Mouse (Mus musculus) MEL (cell line): ENCODE measurements at regions not wholly inside any gene's neighbourhood (a gene's known extent, or its start where the extent isn't known, plus 50 kb on each side); places are given as distances from the start of the nearest gene placed in this dataset.

Experiments used
- DNase-seq: peaks from one replicate; pipeline ENCODE4 v3.0.0; 2011; ENCODE audit warnings: low read depth, low spot score
- H3K27ac ChIP-seq: 2 replicates; pipeline ENCODE4 v1.5.1; 2012; ENCODE audit warnings: low read depth, mild to moderate bottlenecking, control low read depth, low read length, moderate library complexity; ENCODE audit not compliant: control insufficient read depth
- H3K27me3 ChIP-seq, 2 experiments: fragments of 150-350 bp in 1 of 2; sonication (generic) in 1 of 2; 2 replicates each; pipeline ENCODE4 v1.6.1; 2012; ENCODE audit warnings: low read length in 2 of 2, mild to moderate bottlenecking in 2 of 2, improper control_type of control experiment in 1 of 2, moderate library complexity in 1 of 2; ENCODE audit not compliant: insufficient read depth in 2 of 2, control insufficient read depth in 1 of 2
- H3K36me3 ChIP-seq, 2 experiments: 2 replicates each; pipeline ENCODE4 v1.6.1; 2012 to 2014; ENCODE audit warnings: low read length in 2 of 2, improper control_type of control experiment in 1 of 2, inconsistent platforms in 1 of 2, mild to moderate bottlenecking in 1 of 2; ENCODE audit not compliant: insufficient read depth in 2 of 2, control insufficient read depth in 1 of 2
- H3K4me1 ChIP-seq, 2 experiments: fragments of 150-350 bp in 1 of 2; sonication (generic) in 1 of 2; 2 replicates each; pipeline ENCODE4 v1.6.1; 2012; ENCODE audit warnings: low read length in 2 of 2, improper control_type of control experiment in 1 of 2, mild to moderate bottlenecking in 1 of 2; ENCODE audit not compliant: insufficient read depth in 2 of 2, control insufficient read depth in 1 of 2
- H3K4me3 ChIP-seq, 2 experiments: fragments of 150-350 bp in 1 of 2; sonication (generic) in 1 of 2; 2 replicates each; pipeline ENCODE4 v1.5.1; 2012; ENCODE audit warnings: low read depth in 2 of 2, low read length in 2 of 2, mild to moderate bottlenecking in 2 of 2, moderate library complexity in 2 of 2, control low read depth in 1 of 2, improper control_type of control experiment in 1 of 2; ENCODE audit not compliant: control insufficient read depth in 1 of 2, insufficient read depth in 1 of 2
- H3K79me2 ChIP-seq: 2 replicates; pipeline ENCODE4 v1.6.1; 2012; ENCODE audit warnings: mild to moderate bottlenecking, low read length, moderate library complexity; ENCODE audit not compliant: control insufficient read depth, poor library complexity, insufficient read depth
- H3K9ac ChIP-seq: 2 replicates; pipeline ENCODE4 v1.6.1; 2012; ENCODE audit warnings: low read depth, mild to moderate bottlenecking, control low read depth, low read length, moderate library complexity; ENCODE audit not compliant: control insufficient read depth, poor library complexity, severe bottlenecking
- H3K9me3 ChIP-seq: fragments of 150-350 bp; sonication (generic); replicated peaks from 2 replicates; pipeline ENCODE4 v1.6.1; 2012; ENCODE audit warnings: mild to moderate bottlenecking, low read length, improper control_type of control experiment, moderate library complexity; ENCODE audit not compliant: insufficient read depth
- CHD2 ChIP-seq: IDR thresholded peaks from 2 replicates; pipeline ENCODE4 v1.6.1; 2011; ENCODE audit warnings: low read length, improper control_type of control experiment
- E2F4 ChIP-seq: IDR thresholded peaks from 2 replicates; pipeline ENCODE4 v1.6.1; 2011; ENCODE audit warnings: low read depth, low read length, improper control_type of control experiment, borderline replicate concordance
- EP300 ChIP-seq, 2 experiments: IDR thresholded peaks; 2 replicates each; pipeline ENCODE4 v1.6.1; 2011; ENCODE audit warnings: improper control_type of control experiment in 2 of 2, low read length in 2 of 2, low read depth in 1 of 2, mild to moderate bottlenecking in 1 of 2
- MAX ChIP-seq: IDR thresholded peaks from 2 replicates; pipeline ENCODE4 v1.6.1; 2011; ENCODE audit warnings: low read length, improper control_type of control experiment
- MYB ChIP-seq: IDR thresholded peaks from 2 replicates; pipeline ENCODE4 v1.6.1; 2011; ENCODE audit warnings: mild to moderate bottlenecking, low read depth, low read length, improper control_type of control experiment
- NRF1 ChIP-seq: IDR thresholded peaks from 2 replicates; pipeline ENCODE4 v1.6.1; 2014; ENCODE audit warnings: low read depth, mild to moderate bottlenecking, inconsistent platforms, low read length, improper control_type of control experiment, moderate library complexity; ENCODE audit not compliant: poor library complexity, insufficient read depth, severe bottlenecking
- POLR2AphosphoS2 ChIP-seq: IDR thresholded peaks from 2 replicates; pipeline ENCODE4 v1.6.1; 2011; ENCODE audit warnings: low read length, improper control_type of control experiment
- POLR2AphosphoS5 ChIP-seq: IDR thresholded peaks from 2 replicates; pipeline ENCODE4 v1.6.1; 2012; ENCODE audit warnings: low read depth, borderline replicate concordance, mild to moderate bottlenecking, inconsistent platforms, low read length, moderate library complexity, mixed read lengths
- RCOR1 ChIP-seq: IDR thresholded peaks from 2 replicates; pipeline ENCODE4 v1.6.1; 2012; ENCODE audit warnings: low read depth, mild to moderate bottlenecking, inconsistent platforms, low read length, improper control_type of control experiment
- SIN3A ChIP-seq: IDR thresholded peaks from 2 replicates; pipeline ENCODE4 v1.6.1; 2012; ENCODE audit warnings: low read length, improper control_type of control experiment, inconsistent platforms
- TBP ChIP-seq: IDR thresholded peaks from 2 replicates; pipeline ENCODE4 v1.8.0; 2011; ENCODE audit warnings: low read depth, low read length, improper control_type of control experiment
- USF2 ChIP-seq, 2 experiments: IDR thresholded peaks; 2 replicates each; pipeline ENCODE4 v1.6.1; 2011 to 2012; ENCODE audit warnings: improper control_type of control experiment in 2 of 2, low read length in 2 of 2, borderline replicate concordance in 1 of 2, inconsistent platforms in 1 of 2, low read depth in 1 of 2, mild to moderate bottlenecking in 1 of 2; ENCODE audit not compliant: insufficient read depth in 1 of 2
- ZKSCAN1 ChIP-seq: IDR thresholded peaks from 2 replicates; pipeline ENCODE4 v1.6.1; 2012; ENCODE audit warnings: low read depth, mild to moderate bottlenecking, inconsistent platforms, low read length, improper control_type of control experiment, moderate library complexity
- ZNF384 ChIP-seq: IDR thresholded peaks from 2 replicates; pipeline ENCODE4 v1.6.1; 2012; ENCODE audit warnings: low read depth, mild to moderate bottlenecking, inconsistent platforms, low read length, improper control_type of control experiment

- Histone ChIP-seq H3K4me3 (no peak overlapping the region), H3K36me3 (no peaks in the 10 kb centered on the region), H3K9me3 (no peaks in the 10 kb centered on the region), H3K9ac (no peak overlapping the region), H3K4me1 (no peaks in the 10 kb centered on the region), H3K27me3 (peaks cover 0 to 1% of the 10 kb centered on the region in 2 experiments; a peak in 2 of 4 replicates), H3K79me2 (no peaks in the 10 kb centered on the region), H3K27ac (no peak overlapping the region)
- TF ChIP-seq MAX (no peak), RCOR1 (no peak), USF2 (IDR thresholded peaks at IDR 0.05; ENCODE audit: borderline replicate concordance in 1 of 2, insufficient read depth in 1 of 2, low read depth in 1 of 2, low read length in 2 of 2) (no peak), POLR2AphosphoS2 (no peak), MYB (no peak), E2F4 (no peak), CHD2 (no peak), SIN3A (no peak), ZNF384 (no peak), NRF1 (no peak), TBP (no peak)
- DNase-seq: no peak
Observed at GRCm38 (mm10) chr3:41298776-41299175, 215.9 kb upstream of the Pgrmc2 start.

- no peak overlapping the region for H3K27ac ChIP-seq
- H3K36me3 ChIP-seq: no peaks in the 10 kb centered on the region
- H3K4me1 ChIP-seq: no peaks in the 10 kb centered on the region
- no peaks in the 10 kb centered on the region for H3K79me2 ChIP-seq
- DNase-seq: no peak
- H3K9ac ChIP-seq: no peak overlapping the region
- H3K4me3 ChIP-seq: no peak overlapping the region
- H3K27me3 ChIP-seq: peaks cover 0 to 1% of the 10 kb centered on the region in 2 experiments; a peak in 2 of 4 replicates
- TF ChIP-seq EP300 (IDR thresholded peaks at IDR 0.05; ENCODE audit: low read depth in 1 of 2, low read length in 2 of 2) (no peak), E2F4 (no peak), ZNF384 (no peak)
- H3K9me3 ChIP-seq: no peaks in the 10 kb centered on the region
Observed at GRCm38 (mm10) chr3:41296152-41296809, 213.4 kb upstream of the Pgrmc2 start.

GRCm38 (mm10) chr3:41295150-41295549 is 212.3 kb upstream of the Pgrmc2 start:
- Histone ChIP-seq H3K27me3 (peaks cover 0 to 1% of the 10 kb centered on the region in 2 experiments; a peak in 2 of 4 replicates), H3K9me3 (no peaks in the 10 kb centered on the region), H3K4me3 (no peak overlapping the region), H3K9ac (no peak overlapping the region), H3K27ac (no peak overlapping the region), H3K4me1 (no peaks in the 10 kb centered on the region), H3K36me3 (no peaks in the 10 kb centered on the region), H3K79me2 (no peaks in the 10 kb centered on the region)
- TF ChIP-seq MYB (no peak), ZKSCAN1 (no peak), POLR2AphosphoS5 (no peak)
- DNase-seq: no peak
